Mouse (Mus musculus) thymus, postnatal 14 days (tissue): ENCODE results near the gene Dpf3.

Source experiments
- DNase-seq: peaks from one replicate; pipeline ENCODE4 v3.0.0; 2021

Dpf3 gene

GRCm38 (mm10) chr12:83283591-83284320, 203.8 kb downstream of the Dpf3 start:
- DNase-seq, result no peak

DNA sequence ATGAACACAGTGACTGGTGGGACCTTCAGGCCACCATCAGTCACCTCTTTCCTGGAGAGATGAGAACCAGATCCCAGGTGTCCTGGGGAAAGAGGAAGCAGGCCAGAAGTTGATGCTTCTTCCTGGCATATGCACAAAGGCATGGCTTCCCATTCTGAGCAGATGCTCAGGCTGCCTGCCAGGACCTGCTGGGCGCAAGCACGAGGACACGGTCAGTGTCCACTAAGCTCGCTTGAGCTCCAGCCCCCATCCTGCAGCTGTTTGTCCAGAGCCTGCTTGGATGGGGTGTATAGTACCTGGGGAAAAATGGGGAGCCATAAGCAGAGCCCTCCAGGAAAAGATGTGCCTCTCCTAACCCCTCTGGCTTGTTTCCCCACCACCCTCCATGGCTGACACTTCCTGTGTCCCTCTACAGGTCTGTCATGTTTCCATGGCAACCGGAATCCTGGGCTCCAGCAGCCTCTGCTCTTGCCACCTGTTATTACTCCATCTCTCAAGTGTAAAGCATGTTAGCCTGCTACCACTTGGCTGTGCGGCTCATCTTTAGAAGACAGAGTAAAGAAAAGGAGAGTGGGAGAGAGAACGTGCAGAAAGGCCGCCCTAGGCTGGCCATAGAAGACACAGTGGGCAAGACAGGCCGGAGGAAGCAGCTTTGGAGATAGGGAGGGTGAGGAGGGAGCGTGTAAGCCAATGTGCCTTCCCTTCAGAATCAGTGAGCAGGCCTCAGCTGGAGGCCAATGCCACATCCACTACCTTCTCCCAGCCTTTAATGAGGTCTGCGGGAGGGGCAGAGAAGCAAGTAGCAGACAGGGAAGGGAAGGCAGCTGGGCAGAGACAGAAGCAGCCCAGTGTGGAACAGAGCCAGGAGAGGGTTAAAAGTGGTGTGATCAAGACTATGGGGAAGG, 209.7 kb downstream of the Dpf3 start:
- no peak for DNase-seq

DNA sequence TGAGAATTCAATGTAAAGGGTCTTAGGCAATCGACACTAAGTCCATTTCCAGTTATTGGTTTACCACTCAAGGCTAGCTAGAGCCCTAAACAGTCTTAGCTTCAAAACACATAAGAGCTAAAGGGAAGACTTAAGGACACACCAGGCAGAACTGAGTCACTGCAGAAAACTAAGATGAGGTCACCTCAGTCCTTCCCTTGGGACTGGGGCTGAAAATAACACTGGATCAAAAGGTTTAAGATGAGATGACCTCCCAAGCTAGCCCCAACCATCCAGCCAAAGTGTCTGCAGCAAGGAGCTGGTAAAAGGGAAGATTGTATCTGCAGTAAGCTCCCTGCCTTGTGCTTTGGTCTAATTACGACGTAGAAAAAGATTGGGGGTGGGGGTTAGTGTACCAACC, 216.3 kb downstream of the Dpf3 start:
- DNase-seq, result no peak

DNA sequence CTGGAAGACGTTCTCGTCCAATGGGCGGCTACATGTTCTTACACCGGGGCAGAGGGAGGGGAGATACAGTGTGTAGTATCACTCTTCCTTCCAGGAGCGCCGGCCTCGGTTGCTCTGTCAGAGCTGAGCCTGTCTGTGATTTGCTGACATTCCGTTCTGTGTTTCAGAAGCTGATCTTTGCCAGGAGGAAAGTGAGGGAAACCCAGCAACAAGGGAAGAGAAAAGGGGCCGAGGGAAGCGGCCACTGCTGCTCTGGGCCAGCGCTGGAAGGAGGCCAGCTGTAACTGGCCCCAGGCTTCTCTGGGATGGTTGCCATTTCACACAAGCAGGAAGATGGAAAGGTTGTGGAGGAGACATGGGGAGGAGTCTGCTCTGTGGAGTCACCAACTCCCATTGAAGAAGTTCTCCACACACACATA, 219.0 kb downstream of the Dpf3 start:
- no peak for DNase-seq

DNA sequence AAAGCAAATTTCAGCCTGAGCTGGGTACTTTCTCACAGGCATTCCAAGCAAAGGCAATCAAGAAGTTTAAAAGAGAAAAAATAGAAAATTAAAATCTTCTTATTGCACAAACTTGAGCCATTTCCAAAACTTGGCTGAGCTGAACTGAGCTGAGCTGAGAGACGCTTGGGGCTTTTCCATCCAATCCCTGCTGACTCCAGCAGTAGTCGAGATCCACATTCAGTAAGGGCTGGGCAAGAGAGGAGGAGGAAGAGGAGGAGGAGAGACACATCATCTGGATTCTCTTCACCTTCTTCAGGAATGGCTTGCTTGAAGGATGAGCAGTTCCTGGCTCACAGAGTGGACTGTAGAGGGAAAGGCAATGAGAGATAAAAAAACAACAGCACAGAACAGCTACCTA, 227.0 kb downstream of the Dpf3 start:
- no peak for DNase-seq

DNA sequence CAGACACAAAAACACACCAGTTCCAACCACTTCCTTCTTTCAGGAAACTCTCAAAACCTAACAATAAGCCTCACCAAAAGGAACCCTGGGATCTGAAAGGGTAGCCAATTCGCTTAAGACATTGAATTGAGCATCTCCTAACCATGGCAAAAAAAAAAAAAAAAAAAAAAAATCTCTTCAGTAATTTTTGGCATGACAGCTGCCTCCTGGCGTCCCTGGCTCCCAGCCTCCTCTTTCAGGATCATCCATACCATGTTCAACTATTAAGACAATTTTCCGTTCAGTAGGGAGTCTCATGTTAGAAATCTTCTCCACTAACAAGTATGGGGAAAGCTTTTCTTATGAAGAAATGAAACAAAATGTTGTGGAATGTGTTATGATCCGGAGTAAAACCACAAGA, 233.1 kb downstream of the Dpf3 start:
- DNase-seq, result no peak

DNA sequence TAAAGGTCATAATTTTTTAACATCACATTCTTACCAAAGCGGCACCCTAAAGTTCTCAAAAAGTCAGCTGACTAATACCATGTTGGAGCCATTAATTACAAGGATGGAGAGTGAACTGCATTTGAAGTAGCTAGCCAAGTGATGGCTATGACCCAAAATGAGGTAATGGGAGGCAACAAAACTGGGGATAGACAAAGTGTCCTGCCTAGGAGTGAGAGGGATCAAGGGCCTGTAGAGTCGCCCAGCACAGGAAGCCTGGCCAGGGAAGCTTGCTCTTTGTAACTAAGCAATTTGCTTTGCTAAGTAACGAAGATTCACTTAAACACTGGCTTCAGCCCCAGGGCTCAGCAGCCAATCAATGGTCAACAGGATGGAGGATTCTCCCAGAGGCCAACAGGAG, 238.4 kb downstream of the Dpf3 start:
- DNase-seq, result no peak

GRCm38 (mm10) chr12:83248636-83249035, 238.9 kb downstream of the Dpf3 start:
- no peak for DNase-seq

- DNase-seq, result no peak
These were observed 239.8 kb downstream of the Dpf3 start for GRCm38 (mm10) chr12:83247669-83248068.

- no peak for DNase-seq
These were observed 246.5 kb downstream of the Dpf3 start for GRCm38 (mm10) chr12:83241022-83241421.

DNA sequence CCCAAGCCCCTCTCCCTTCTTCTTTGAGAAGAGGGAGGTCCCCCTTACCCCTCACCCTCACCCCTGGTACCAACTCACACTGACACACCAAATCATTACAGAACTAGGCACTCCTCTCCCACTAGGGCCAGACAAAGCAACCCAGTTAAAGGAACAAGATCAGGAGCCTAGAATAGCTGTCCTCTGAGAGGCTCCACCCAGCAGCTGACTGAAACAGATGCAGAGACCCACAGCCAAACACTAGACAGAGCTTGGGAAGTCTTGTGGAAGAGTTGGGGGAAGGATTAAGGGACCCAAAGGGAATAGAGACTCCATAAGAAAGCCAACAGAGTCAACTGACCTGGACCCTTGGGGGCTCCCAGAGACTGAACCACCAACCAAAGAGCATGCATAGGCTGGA, 246.9 kb downstream of the Dpf3 start:
- DNase-seq, result no peak

DNA sequence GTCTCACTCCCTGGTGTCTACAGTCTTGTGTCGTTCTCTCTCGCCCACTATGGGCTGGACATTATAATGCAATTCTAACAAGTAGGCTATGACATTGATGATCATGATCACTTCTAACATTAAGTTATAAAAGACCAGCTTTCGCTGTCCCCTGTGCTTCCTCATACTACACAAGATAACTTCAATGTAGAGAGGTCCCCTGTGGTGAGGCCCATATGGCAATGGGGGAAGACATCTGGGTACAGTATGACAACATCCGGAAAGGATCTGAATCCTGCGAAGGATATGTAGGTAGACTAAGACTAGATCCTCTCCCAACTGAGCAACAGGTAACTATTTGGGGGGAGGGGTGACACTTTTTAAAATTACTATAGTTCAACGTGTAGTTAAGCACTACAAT, 251.7 kb downstream of the Dpf3 start:
- DNase-seq, result no peak

DNA sequence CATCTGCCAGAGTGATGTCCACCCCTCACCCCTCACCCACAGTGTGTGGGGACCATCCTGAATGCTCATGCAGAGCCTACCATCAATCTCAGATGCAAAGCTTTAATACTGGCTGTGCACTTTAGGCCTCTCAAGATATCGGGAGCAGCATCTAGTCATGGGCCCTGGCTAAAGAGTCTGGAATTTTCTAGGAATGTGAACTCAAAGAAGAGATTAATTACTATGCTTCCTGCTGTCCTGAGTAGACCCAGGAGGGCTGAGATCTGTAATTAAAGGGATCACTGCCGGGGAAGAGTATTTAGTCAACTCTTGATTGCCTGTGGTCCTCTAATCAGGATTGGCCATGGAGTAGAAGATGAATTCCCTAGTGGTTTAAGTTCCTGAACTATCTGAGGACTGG, 252.5 kb downstream of the Dpf3 start:
- no peak for DNase-seq

- no peak for DNase-seq
These were observed 253.9 kb downstream of the Dpf3 start for GRCm38 (mm10) chr12:83233651-83234050.

GRCm38 (mm10) chr12:83232916-83233315, 254.6 kb downstream of the Dpf3 start:
- no peak for DNase-seq

- DNase-seq, result no peak
These were observed 256.3 kb downstream of the Dpf3 start for GRCm38 (mm10) chr12:83231258-83231657.

DNA sequence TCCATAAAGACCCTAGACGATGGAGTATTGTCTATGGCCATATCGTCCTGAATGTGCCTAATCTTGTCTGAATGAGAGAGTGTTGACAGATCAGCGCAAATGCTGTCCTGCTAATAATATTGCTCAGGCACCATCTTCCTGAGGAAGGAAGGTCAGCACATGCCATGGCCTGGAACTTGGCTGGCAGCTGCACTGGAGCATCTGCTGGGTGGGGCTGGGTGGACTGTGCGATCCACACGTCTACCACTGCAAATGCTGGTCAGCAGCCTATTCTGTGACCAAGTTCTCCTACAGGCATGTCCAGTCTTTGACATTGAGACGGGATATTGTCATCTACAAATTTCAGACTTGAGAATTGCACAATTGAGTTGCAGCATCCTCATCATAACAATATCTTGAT, 257.8 kb downstream of the Dpf3 start:
- DNase-seq, result no peak

- DNase-seq, result no peak
These were observed 260.5 kb downstream of the Dpf3 start for GRCm38 (mm10) chr12:83227014-83227413.

- DNase-seq, result no peak
These were observed 266.6 kb downstream of the Dpf3 start for GRCm38 (mm10) chr12:83220964-83221363.

DNA sequence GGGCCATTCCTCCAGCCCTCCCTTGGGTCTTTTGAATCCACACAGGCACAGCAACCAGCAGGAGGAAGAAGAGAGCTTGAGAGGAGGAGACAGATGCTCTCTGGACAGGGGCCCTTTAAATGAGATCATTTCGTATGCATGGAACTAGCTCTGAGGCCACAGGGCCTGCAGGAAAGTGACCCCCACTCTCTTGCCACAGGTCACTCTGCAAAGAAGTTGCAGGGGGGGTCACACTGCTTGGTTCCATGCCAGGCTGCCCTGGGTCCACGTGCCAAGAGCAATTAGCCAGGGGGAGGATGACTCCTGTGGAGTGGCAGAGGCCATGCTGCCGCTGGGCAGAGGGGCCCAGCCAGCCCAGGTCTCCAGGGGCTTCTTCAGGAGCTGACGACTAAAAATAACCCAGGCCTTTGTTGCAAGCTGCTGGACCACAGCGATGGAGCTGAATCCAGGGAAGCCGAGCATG, 273.6 kb downstream of the Dpf3 start:
- DNase-seq, result no peak

GRCm38 (mm10) chr12:83211976-83212375, 275.5 kb downstream of the Dpf3 start:
- no peak for DNase-seq

- no peak for DNase-seq
These were observed 276.2 kb downstream of the Dpf3 start for GRCm38 (mm10) chr12:83211146-83211822.

GRCm38 (mm10) chr12:83210735-83211134, 276.8 kb downstream of the Dpf3 start:
- DNase-seq, result no peak

GRCm38 (mm10) chr12:83210294-83210693, 277.2 kb downstream of the Dpf3 start:
- DNase-seq, result no peak
